ENCODE assay signal across 10 mouse cellular contexts in the genomic region with DNA sequence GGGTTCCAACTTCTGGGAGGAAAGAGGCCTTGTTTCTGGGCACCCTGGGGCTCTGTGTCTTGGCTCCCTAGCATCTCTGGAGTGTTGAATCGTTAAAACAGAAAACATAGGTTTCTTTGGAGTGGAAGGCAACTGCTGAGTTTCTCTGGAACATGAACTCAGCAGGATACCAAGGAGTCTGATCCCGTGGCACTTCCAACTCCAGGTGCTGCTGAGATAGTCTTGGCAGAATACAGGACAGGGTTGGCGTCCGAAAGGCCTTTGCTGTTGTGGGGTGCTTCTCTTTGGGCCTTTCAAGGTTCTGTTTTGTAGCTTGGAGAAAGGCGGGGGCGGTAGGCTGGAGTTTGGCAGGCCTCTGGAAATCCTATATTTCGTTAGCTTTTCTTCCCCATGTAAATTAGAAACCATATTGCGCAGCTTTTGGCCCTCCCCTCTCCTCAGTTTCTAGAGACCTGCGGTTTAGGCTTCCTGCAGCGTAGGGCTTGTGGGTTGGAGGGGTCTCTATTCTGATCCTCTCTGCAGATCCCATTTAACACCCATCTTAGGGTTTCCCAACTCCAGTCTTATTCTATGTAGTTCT. TPM values are rescaled to one million over a fixed set of nuclear protein-coding genes. Genes with fewer than 3 reads are reported as not detected.
DNase-seq lines count a peak whose midpoint lies in the region; ATAC-seq and TF ChIP-seq lines count a peak whose summit lies in the region.
"Had no signal": no experiment of that assay in that cellular context is flagged by ENCODE, and none has a peak within 500 bp of the region (broad histone marks: within the 10 kb centered on the region; RNA-seq: fewer than 3 reads in every experiment).

No protein-coding gene starts in this region.

- peak overlapping the region; percentile 51 for H3K4me2 ChIP-seq in midbrain, embryonic 15.5 days

- H3K9me3 ChIP-seq in midbrain, embryonic 15.5 days = no peaks in the 10 kb centered on the region

- H3K9ac ChIP-seq in midbrain, embryonic 15.5 days = peak overlapping the region; percentile 59; the same call in 1 of the 2 replicates

- no peaks in the 10 kb centered on the region for H3K36me3 ChIP-seq in midbrain, embryonic 15.5 days (replicated peaks)

- 4% methylated on average over 10 of the region's 10 CpGs for WGBS in midbrain, embryonic 15.5 days

- peaks cover 2% of the 10 kb centered on the region; the same call in 1 of the 2 replicates for H3K4me1 ChIP-seq in bone marrow macrophage, adult 2 months (ENCODE audit: control insufficient read depth, insufficient read depth, low read length)
- peaks cover 42% of the 10 kb centered on the region for H3K4me1 ChIP-seq in midbrain, embryonic 15.5 days

- ATAC-seq in midbrain, embryonic 15.5 days (replicated peaks) = no peak

- DNase-seq in kidney, postnatal 14 days = peak; percentile 36
- DNase-seq in kidney, adult 11 months = no peak
- DNase-seq in gonadal fat pad, adult 2 months (ENCODE audit: low read depth) = peak; percentile 33
- DNase-seq in gastrocnemius, postnatal 25 days = no peak
- DNase-seq in embryo, embryonic 10 days (ENCODE audit: low spot score) = no peak
- DNase-seq in cerebellum, adult 18-20 months = no peak

- TF ChIP-seq POLR2A in bone marrow macrophage, adult 2 months (IDR thresholded peaks at IDR 0.05; ENCODE audit: borderline replicate concordance, low read depth, low read length) = no peak

- TF ChIP-seq CTCF in bone marrow macrophage, adult 2 months (IDR thresholded peaks at IDR 0.05; ENCODE audit: low read depth, low read length) = peak; percentile 8; the same call in 1 of the 2 replicates

- peaks cover 55% of the 10 kb centered on the region for H3K27me3 ChIP-seq in midbrain, embryonic 15.5 days (replicated peaks)

- H3K27ac ChIP-seq in bone marrow macrophage, adult 2 months (ENCODE audit: insufficient read depth, low read depth, low read length) = no peak overlapping the region
- H3K27ac ChIP-seq in midbrain, embryonic 15.5 days = peak overlapping the region; percentile 89
- H3K27ac ChIP-seq: macrophage had no signal

- H3K4me3 ChIP-seq in bone marrow macrophage, adult 2 months (ENCODE audit: insufficient read depth, low read length) = no peak overlapping the region
- H3K4me3 ChIP-seq in midbrain, embryonic 15.5 days = peak overlapping the region; percentile 50

RNA-seq across cellular contexts. Expression of a gene that starts 2.2 kb away (rescaled TPM):
- not detected in 2 replicates for polyA plus RNA-seq in bone marrow macrophage, adult 2 months (2012; ENCODE audit: insufficient read depth, insufficient read length, missing spikeins)
- polyA plus RNA-seq in gonadal fat pad, adult 2 months (2012; rRNA removed) = not detected in 2 replicates
- 9.8 and 10.5 TPM in 2 replicates for polyA plus RNA-seq in midbrain, embryonic 15.5 days (2015; fragmentation: Nextera tagmentation; extraction: Ambion mirVana)
- total RNA-seq in gastrocnemius, postnatal 25 days (2021) = not detected
- total RNA-seq: heart, postnatal 4 days had no signal

RNA-seq across cellular contexts. Expression of a gene that starts 11.9 kb away (rescaled TPM):
- 8.4 and 9.4 TPM in 2 replicates for polyA plus RNA-seq in bone marrow macrophage, adult 2 months (2012; ENCODE audit: insufficient read depth, insufficient read length, missing spikeins)
- polyA plus RNA-seq in gonadal fat pad, adult 2 months (2012; rRNA removed) = 5.5 and 6.3 TPM in 2 replicates
- polyA plus RNA-seq in midbrain, embryonic 15.5 days (2015; fragmentation: Nextera tagmentation; extraction: Ambion mirVana) = 11.7 and 12.8 TPM in 2 replicates
- 1 to 10 TPM; 2.5 to 3.2 TPM for total RNA-seq in gastrocnemius, postnatal 25 days (2021)

RNA-seq across cellular contexts. Expression of a gene that starts 52.4 kb away (rescaled TPM):
- not detected in 2 replicates for polyA plus RNA-seq in bone marrow macrophage, adult 2 months (2012; ENCODE audit: insufficient read depth, insufficient read length, missing spikeins)
- polyA plus RNA-seq in gonadal fat pad, adult 2 months (2012; rRNA removed) = 2.7 and 3.1 TPM in 2 replicates
- polyA plus RNA-seq in midbrain, embryonic 15.5 days (2015; fragmentation: Nextera tagmentation; extraction: Ambion mirVana) = 21.0 and 23.4 TPM in 2 replicates
- total RNA-seq in gastrocnemius, postnatal 25 days (2021) = 1 to 10 TPM; 4.8 to 5.2 TPM

Comparison
In these comparisons a context has a peak if more than half of its experiments do, and no peak if none do; other contexts are left out.
1. DNase-seq: peak in kidney, postnatal 14 days (single experiment) and gonadal fat pad, adult 2 months (single experiment); none in kidney, adult 11 months (single experiment), gastrocnemius, postnatal 25 days (single experiment), embryo, embryonic 10 days (single experiment) and cerebellum, adult 18-20 months (0 of 2).
2. RNA of a gene that starts 2.2 kb away (polyA plus RNA-seq): 9.8 to 10.5 TPM in midbrain, embryonic 15.5 days; not detected in bone marrow macrophage, adult 2 months and not detected in gonadal fat pad, adult 2 months; every median in the first group is over 10 times any median in the second.